Mouse (Mus musculus) neural tube, embryonic 12.5 days (tissue): Measurements from ENCODE around the gene Usp15. TPM values are rescaled to one million over a fixed set of nuclear protein-coding genes. Genes with fewer than 3 reads are reported as not detected.

Experiments
- ATAC-seq: fragments of 200-750 bp; cut with Nextera tagmentation; 2 replicates; pipeline ENCODE4 v1.8.0; 2017; ENCODE audit warnings: low read depth, mild to moderate bottlenecking, moderate TSS enrichment, moderate library complexity; ENCODE audit not compliant: low FRiP score
- H3K27ac ChIP-seq: fragments of 300-500 bp; sonication (generic); 2 replicates; pipeline ENCODE4 v1.5.1; 2016
- H3K27me3 ChIP-seq: fragments of 300-500 bp; sonication (generic); replicated peaks from 2 replicates; pipeline ENCODE4 v1.6.1; 2016; ENCODE audit warnings: mild to moderate bottlenecking
- H3K36me3 ChIP-seq: fragments of 300-500 bp; sonication (generic); 2 replicates; pipeline ENCODE4 v1.6.1; 2016; ENCODE audit warnings: mild to moderate bottlenecking
- H3K4me1 ChIP-seq: fragments of 300-500 bp; sonication (generic); 2 replicates; pipeline ENCODE4 v1.6.1; 2016
- H3K4me2 ChIP-seq: fragments of 300-500 bp; sonication (generic); replicated peaks from 2 replicates; pipeline ENCODE4 v1.6.1; 2016; ENCODE audit warnings: mild to moderate bottlenecking
- H3K4me3 ChIP-seq: fragments of 300-500 bp; sonication (generic); 2 replicates; pipeline ENCODE4 v1.5.1; 2016
- H3K9ac ChIP-seq: fragments of 300-500 bp; sonication (generic); 2 replicates; pipeline ENCODE4 v1.6.1; 2016; ENCODE audit warnings: mild to moderate bottlenecking
- H3K9me3 ChIP-seq: fragments of 300-500 bp; sonication (generic); 2 replicates; pipeline ENCODE4 v1.6.1; 2016; ENCODE audit warnings: mild to moderate bottlenecking
- WGBS: fragments of 180-500 bp; shearing (Covaris S2); methylation state at CpG from one replicate; pipeline ENCODE4 v1.1.7; 2016; 5-methylcytosine and 5-hydroxymethylcytosine counted together
- polyA plus RNA-seq: library from polyadenylated mRNA; unstranded; fragments of >200 nt; fragmentation: Nextera tagmentation; extraction: Ambion mirVana; gene quantifications from 2 replicates; pipeline ENCODE4 v1.2.1, GENCODE M21; 2016

The Usp15 gene
- polyA plus RNA-seq, 1 experiment from 2014 or later, result 79.9 TPM

DNA sequence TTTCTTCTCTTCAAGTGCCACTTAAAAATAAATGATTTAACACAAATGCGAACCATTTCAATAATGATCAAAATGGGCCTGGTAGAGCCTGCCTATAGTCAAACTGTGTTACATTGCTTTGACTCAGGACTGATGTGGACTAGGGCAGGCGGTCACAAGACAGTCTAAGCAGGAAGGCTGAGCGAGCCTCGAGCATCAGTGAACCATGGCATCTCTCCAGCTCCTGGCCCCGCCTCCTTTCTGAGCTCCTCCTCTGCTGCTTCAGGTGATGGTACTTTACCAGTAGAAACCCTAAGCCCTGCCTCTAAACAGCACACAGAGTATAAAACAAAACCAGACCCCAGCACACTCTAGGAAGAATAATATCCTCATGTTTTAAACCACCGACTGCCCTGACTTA lies 36.3 kb downstream of the Usp15 start:
- no peak overlapping the region for H3K27ac ChIP-seq
- H3K9me3 ChIP-seq, result no peaks in the 10 kb centered on the region
- peaks cover 19% of the 10 kb centered on the region for H3K36me3 ChIP-seq
- H3K9ac ChIP-seq, result no peak overlapping the region
- H3K27me3 ChIP-seq, result no peaks in the 10 kb centered on the region
- H3K4me2 ChIP-seq, result no peak overlapping the region
- WGBS, result 78% methylated on average over 6 of the region's 6 CpGs
- H3K4me3 ChIP-seq, result no peak overlapping the region
- H3K4me1 ChIP-seq, result no peaks in the 10 kb centered on the region
- no peak for ATAC-seq

DNA sequence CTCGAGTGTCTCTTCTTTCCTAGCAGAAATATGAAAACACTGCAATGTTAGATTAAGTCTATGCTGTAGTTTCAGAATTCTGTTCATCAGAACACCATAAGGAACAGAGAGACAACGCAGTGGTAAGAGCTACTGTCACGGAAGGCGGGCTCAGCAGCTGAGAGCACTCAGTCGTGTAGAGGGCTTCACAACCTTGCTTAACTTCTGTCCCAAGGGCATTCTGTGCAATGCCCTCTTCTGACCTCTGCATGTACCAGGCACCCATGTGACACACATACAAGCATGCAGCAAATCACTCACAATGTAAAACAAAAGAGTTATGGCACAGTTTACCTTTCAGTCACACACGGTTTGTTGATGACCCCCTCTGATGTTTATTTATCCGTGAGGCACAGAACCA lies 37.5 kb downstream of the Usp15 start:
- Histone ChIP-seq H3K9me3 (no peaks in the 10 kb centered on the region), H3K4me2 (no peak overlapping the region), H3K27me3 (no peaks in the 10 kb centered on the region), H3K9ac (no peak overlapping the region), H3K36me3 (peaks cover 23% of the 10 kb centered on the region), H3K27ac (no peak overlapping the region), H3K4me1 (no peaks in the 10 kb centered on the region), H3K4me3 (no peak overlapping the region)
- 83% methylated on average over 7 of the region's 7 CpGs for WGBS
- no peak for ATAC-seq

DNA sequence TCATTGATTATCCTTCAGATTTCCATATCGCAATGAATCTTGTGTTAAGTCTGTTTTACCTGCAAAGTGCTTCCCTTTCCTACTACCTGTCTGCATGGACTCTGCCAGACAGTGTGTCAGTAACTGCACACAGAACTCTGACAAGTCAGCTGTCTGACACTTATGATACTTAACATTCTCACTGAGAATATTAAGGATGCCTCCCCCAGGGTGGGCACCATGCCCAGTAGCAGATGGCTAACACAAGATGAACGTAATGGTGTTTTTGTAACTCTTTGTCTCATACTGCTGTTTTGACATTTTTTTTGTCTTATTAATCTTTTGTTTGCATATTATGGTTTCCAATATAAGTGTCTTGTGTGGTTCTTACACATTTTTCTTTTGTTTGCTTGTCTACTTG lies 40.4 kb downstream of the Usp15 start:
- Histone ChIP-seq H3K9me3 (no peaks in the 10 kb centered on the region), H3K9ac (no peak overlapping the region), H3K4me2 (no peak overlapping the region), H3K4me1 (no peaks in the 10 kb centered on the region), H3K27ac (no peak overlapping the region), H3K36me3 (peaks cover 14% of the 10 kb centered on the region), H3K4me3 (no peak overlapping the region), H3K27me3 (no peaks in the 10 kb centered on the region)
- 90% methylated on average over 2 of the region's 2 CpGs for WGBS
- no peak for ATAC-seq

DNA sequence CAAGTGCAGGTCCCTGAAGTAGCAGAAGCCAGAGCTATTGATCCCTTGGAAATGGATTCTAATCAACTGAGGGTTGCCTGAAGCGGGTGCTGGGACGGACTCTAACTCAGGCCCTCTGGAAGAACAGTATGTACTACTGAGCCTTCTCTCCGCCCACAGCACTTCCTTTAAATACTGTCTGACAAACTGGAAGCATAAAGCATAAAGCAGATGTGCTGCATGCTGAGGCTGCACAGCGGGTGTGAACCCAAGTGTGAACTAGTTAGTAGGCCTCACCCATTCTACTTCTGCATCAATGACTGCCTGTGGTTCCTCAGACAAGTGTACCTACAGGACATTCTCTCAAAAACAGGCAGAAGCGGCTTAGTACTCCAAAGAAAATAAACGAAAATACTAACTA lies 41.0 kb downstream of the Usp15 start:
- H3K9me3 ChIP-seq, result no peaks in the 10 kb centered on the region
- H3K4me3 ChIP-seq, result no peak overlapping the region
- peaks cover 14% of the 10 kb centered on the region for H3K36me3 ChIP-seq
- no peak for ATAC-seq
- no peak overlapping the region for H3K4me2 ChIP-seq
- no peaks in the 10 kb centered on the region for H3K4me1 ChIP-seq
- 88% methylated on average over 6 of the region's 6 CpGs for WGBS
- H3K27me3 ChIP-seq, result no peaks in the 10 kb centered on the region
- H3K9ac ChIP-seq, result no peak overlapping the region
- H3K27ac ChIP-seq, result no peak overlapping the region

DNA sequence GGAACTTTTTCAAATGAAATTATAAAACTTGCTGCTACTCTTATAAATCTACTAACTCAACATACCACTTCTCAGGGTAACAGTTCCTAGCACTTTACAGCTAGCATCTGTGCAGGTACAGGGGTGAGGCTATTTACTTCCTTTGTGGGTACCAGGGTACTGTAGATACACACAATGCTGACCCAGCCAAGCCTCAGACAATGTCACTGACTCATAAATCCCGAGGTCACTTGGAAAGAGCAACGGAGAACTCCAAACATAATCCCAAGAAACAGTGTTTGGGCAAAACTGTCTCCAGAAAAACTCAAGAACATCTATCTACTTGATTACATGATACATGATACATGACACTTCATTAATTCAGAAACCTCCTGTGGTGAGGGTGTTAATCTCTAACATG lies 43.5 kb downstream of the Usp15 start:
- Histone ChIP-seq H3K27me3 (no peaks in the 10 kb centered on the region), H3K36me3 (peaks cover 7% of the 10 kb centered on the region; the same call in 1 of the 2 replicates), H3K4me1 (no peaks in the 10 kb centered on the region), H3K27ac (no peak overlapping the region), H3K4me2 (no peak overlapping the region), H3K9ac (no peak overlapping the region), H3K9me3 (no peaks in the 10 kb centered on the region), H3K4me3 (no peak overlapping the region)
- ATAC-seq, result no peak
- 86% methylated on average over 2 of the region's 2 CpGs for WGBS

DNA sequence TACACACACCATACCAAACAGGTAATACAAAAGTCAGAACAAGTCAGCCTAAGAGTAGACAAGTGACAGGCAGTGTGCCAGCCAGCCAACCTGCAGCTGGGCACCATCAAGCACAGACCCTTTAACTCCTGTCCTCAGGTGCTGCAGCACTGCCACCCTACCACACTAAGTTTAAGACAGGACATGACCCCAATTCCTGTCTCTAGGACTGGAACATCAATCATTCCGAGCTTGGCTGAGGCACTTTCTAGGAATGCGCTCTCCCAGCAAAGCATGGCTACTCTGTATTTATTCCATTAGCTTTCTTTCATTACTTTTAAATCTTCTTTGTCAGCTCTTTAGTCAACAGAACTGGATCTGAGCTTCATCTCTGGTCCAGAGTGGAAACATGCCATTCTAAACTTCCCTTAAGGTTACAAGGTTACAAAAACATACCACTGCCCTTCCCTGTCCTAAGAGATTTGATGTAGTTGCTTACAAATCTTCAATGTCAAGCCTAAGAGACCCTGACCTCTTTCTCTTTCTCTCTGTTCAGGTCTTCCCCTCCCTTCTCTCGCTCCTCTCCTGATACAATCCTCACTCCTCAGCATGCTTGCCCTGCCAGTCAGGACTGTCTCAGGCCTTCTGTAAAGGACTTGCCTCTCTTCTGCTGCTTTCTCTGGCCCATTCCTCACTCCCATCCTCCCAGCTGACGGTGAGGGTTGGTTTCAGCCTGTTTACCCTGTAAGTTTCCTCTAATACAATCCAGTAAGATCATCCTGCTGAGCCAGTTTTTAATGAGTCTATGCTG lies 48.6 kb downstream of the Usp15 start:
- Histone ChIP-seq H3K9me3 (no peaks in the 10 kb centered on the region), H3K36me3 (peaks cover 8% of the 10 kb centered on the region; the same call in 1 of the 2 replicates), H3K9ac (no peak overlapping the region), H3K27me3 (no peaks in the 10 kb centered on the region), H3K4me1 (no peaks in the 10 kb centered on the region), H3K4me2 (no peak overlapping the region), H3K4me3 (no peak overlapping the region), H3K27ac (no peak overlapping the region)
- ATAC-seq, result no peak
- WGBS, result 73% methylated on average over 4 of the region's 4 CpGs

DNA sequence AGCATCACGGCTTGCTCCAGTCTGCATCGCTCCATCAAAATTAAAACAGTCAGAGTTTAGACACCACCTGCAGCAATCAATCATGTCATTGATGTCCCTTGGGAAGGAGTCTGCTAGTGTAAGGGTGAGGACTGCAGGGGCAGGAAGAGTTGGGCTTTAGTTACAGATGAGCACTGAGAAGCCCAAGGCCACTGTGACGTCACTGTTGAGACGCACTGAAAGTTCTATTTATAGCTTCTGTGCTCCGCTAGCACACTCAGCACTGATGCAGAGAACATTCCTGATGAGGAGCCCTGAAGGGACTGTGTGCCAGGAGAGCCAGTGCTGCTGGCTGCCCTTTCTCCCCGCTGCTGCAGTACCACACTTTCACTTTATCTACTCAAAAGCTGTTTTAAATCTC lies 49.6 kb downstream of the Usp15 start:
- H3K4me3 ChIP-seq, result no peak overlapping the region
- H3K9ac ChIP-seq, result no peak overlapping the region
- H3K36me3 ChIP-seq, result peaks cover 8% of the 10 kb centered on the region; the same call in 1 of the 2 replicates
- H3K4me2 ChIP-seq, result no peak overlapping the region
- no peaks in the 10 kb centered on the region for H3K9me3 ChIP-seq
- no peaks in the 10 kb centered on the region for H3K27me3 ChIP-seq
- H3K27ac ChIP-seq, result no peak overlapping the region
- peak; percentile 82 for ATAC-seq
- 46% methylated on average over 6 of the region's 6 CpGs for WGBS
- H3K4me1 ChIP-seq, result no peaks in the 10 kb centered on the region

DNA sequence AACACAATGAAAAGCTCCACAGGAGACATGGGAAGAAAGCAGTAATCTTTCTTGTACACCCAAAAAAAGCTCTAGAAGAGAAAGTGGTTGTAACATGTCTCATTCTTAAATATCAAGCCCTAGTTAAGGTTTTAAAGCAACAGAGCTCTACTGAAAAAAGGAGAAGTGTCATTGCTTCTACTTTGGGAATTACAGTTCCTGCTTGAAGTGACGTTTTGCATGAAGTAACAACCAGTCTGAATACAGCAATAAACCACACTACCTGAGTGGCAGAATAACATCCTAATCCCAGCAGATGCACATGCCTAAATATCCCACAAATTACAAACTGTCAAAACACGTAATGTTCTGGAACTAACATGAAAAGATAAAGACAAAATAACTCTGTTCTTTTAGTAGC lies 50.4 kb downstream of the Usp15 start:
- Histone ChIP-seq H3K27ac (no peak overlapping the region), H3K4me2 (no peak overlapping the region), H3K27me3 (no peaks in the 10 kb centered on the region), H3K4me1 (no peaks in the 10 kb centered on the region), H3K9me3 (no peaks in the 10 kb centered on the region), H3K36me3 (peaks cover 8% of the 10 kb centered on the region; the same call in 1 of the 2 replicates), H3K4me3 (no peak overlapping the region), H3K9ac (no peak overlapping the region)
- ATAC-seq, result no peak
- 87% methylated on average over 2 of the region's 2 CpGs for WGBS

DNA sequence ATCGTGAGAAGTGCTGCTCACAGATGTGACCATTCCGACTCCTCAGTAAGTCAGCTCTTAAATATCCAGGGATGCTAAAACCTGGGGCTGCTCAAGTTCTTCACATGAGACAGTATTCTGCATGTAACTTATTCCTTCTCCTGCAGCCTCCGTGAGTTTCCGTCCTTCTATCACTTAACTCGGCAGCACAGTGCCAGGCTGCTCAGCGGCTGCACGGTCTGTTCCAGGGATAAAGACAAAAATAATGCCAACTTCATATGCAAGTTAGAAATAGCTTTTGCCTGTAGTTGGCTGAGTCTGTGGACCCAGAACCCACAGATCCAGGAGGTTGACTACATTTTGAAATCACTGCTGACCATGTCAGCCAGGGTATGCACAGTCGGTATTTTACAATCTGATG lies 52.5 kb downstream of the Usp15 start:
- Histone ChIP-seq H3K4me1 (no peaks in the 10 kb centered on the region), H3K4me3 (no peak overlapping the region), H3K27ac (no peak overlapping the region), H3K9ac (no peak overlapping the region), H3K9me3 (no peaks in the 10 kb centered on the region), H3K27me3 (no peaks in the 10 kb centered on the region), H3K36me3 (peaks cover 22% of the 10 kb centered on the region), H3K4me2 (no peak overlapping the region)
- no peak for ATAC-seq
- 97% methylated on average over 8 of the region's 8 CpGs for WGBS

DNA sequence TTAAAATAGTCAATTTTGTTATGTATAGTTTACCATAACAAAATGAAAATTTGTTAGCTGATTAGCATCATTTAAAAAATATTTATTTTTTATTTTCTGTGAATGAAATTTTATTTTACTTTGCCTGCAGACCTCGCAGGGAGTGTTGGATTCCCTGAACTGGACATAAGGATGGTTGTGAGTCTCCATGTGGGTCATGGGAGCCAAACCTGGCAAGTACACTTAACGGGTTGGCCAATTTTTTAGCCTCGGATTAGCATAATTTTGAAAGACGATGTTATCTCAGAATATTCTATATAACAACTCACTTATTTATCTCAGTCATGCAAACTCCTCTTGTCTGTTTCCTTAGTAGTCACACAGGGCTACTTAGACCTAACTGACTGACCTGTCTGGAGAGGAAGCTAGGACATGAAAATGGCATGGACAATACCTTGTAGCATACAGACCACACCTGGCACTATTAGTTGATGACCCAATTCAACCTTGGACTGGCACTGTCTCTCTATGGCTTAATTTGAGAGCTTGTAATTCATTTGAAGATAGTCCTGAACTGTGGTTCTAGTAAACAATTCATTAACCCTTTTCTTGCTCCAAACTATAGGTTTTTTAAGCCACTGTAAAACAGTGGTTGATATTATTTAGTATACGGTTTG lies 54.3 kb downstream of the Usp15 start:
- 96% methylated on average over 5 of the region's 5 CpGs for WGBS
- no peak overlapping the region for H3K4me3 ChIP-seq
- no peaks in the 10 kb centered on the region for H3K27me3 ChIP-seq
- H3K4me2 ChIP-seq, result no peak overlapping the region
- H3K9ac ChIP-seq, result no peak overlapping the region
- no peaks in the 10 kb centered on the region for H3K9me3 ChIP-seq
- no peak for ATAC-seq
- H3K36me3 ChIP-seq, result peaks cover 22% of the 10 kb centered on the region
- no peak overlapping the region for H3K27ac ChIP-seq
- H3K4me1 ChIP-seq, result no peaks in the 10 kb centered on the region

DNA sequence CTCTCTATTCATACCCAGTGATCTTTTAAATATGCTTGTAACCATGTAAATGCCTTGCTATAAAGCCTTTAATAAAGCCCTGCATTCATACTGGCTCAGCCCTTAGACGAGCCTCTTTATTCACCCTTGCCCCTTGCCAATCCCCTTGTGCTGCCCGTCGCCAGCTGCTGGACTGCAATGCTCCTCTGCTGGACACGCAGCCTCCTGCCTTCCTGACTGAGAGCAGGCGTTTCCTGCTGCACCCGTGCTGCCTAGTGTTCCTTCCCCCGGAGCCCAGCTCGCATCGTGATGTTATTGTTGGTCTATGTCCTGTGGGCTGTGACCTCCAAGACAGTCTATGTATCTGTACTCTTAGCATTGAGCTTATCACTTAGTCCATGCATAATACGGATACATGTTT lies 61.0 kb downstream of the Usp15 start:
- Histone ChIP-seq H3K9ac (no peak overlapping the region), H3K4me3 (no peak overlapping the region), H3K27me3 (no peaks in the 10 kb centered on the region), H3K27ac (no peak overlapping the region), H3K9me3 (no peaks in the 10 kb centered on the region), H3K36me3 (peaks cover 29% of the 10 kb centered on the region), H3K4me1 (no peaks in the 10 kb centered on the region), H3K4me2 (no peak overlapping the region)
- WGBS, result 70% methylated on average over 10 of the region's 10 CpGs
- no peak for ATAC-seq

DNA sequence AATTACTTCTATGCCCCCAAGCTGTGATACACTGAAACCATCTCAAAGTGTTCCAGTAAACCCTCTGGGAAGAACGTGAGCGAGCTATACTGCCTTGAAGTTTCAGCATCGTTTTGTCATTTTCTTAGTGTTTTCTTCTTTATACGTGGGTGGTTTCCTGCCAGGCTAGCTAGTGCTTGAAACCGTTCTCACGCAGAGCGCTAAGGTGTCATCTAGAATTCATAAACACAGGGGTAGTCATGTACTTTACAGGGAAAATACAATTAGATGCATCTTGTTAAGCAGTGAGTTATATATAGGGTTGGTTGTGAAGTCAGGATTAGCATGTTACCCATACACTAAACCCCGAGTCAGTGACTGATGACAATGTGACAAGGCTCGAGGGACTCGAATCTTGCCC lies 65.3 kb downstream of the Usp15 start:
- Histone ChIP-seq H3K4me1 (no peaks in the 10 kb centered on the region), H3K9ac (no peak overlapping the region), H3K36me3 (peaks cover 41% of the 10 kb centered on the region), H3K27ac (no peak overlapping the region), H3K9me3 (no peaks in the 10 kb centered on the region), H3K4me2 (no peak overlapping the region), H3K27me3 (no peaks in the 10 kb centered on the region), H3K4me3 (no peak overlapping the region)
- WGBS, result 96% methylated on average over 10 of the region's 10 CpGs
- ATAC-seq, result no peak
